Mouse (Mus musculus) neural tube, embryonic 11.5 days (tissue): ENCODE data around the gene Slc9a9. TPM values are rescaled to one million over a fixed set of nuclear protein-coding genes. Genes with fewer than 3 reads are reported as not detected.

Experiments used
- ATAC-seq: fragments of 200-750 bp; cut with Nextera tagmentation; 2 replicates; pipeline ENCODE4 v1.8.0; 2017; ENCODE audit warnings: moderate number of reproducible peaks, mild to moderate bottlenecking, moderate TSS enrichment, moderate library complexity; ENCODE audit not compliant: insufficient read depth, low FRiP score, low TSS enrichment
- DNase-seq: peaks from one replicate; pipeline ENCODE4 v3.0.0-alpha.2; 2015; ENCODE audit warnings: low spot score
- H3K27ac ChIP-seq: fragments of 300-500 bp; sonication (generic); 2 replicates; pipeline ENCODE4 v1.5.1; 2014; ENCODE audit warnings: low read depth, mild to moderate bottlenecking, low read length
- H3K27me3 ChIP-seq: fragments of 300-500 bp; sonication (generic); 2 replicates; pipeline ENCODE4 v1.6.1; 2014; ENCODE audit warnings: mild to moderate bottlenecking, low read length, mixed read lengths; ENCODE audit not compliant: control insufficient read depth, insufficient read depth
- H3K36me3 ChIP-seq: fragments of 300-500 bp; sonication (generic); 2 replicates; pipeline ENCODE4 v1.6.1; 2014; ENCODE audit warnings: mild to moderate bottlenecking, low read length, moderate library complexity, mixed read lengths; ENCODE audit not compliant: control insufficient read depth, insufficient read depth
- H3K4me1 ChIP-seq: fragments of 300-500 bp; sonication (generic); 2 replicates; pipeline ENCODE4 v1.6.1; 2014; ENCODE audit warnings: low read length, mixed read lengths; ENCODE audit not compliant: control insufficient read depth, insufficient read depth
- H3K4me2 ChIP-seq: fragments of 300-500 bp; sonication (generic); 2 replicates; pipeline ENCODE4 v1.6.1; 2014; ENCODE audit warnings: low read depth, mild to moderate bottlenecking, moderate library complexity
- H3K4me3 ChIP-seq: fragments of 300-500 bp; sonication (generic); 2 replicates; pipeline ENCODE4 v1.5.1; 2014; ENCODE audit warnings: low read depth, low read length
- H3K9ac ChIP-seq: fragments of 300-500 bp; sonication (generic); 2 replicates; pipeline ENCODE4 v1.6.1; 2014; ENCODE audit warnings: mild to moderate bottlenecking, low read length
- H3K9me3 ChIP-seq: fragments of 300-500 bp; sonication (generic); 2 replicates; pipeline ENCODE4 v1.6.1; 2016; ENCODE audit warnings: low read length; ENCODE audit not compliant: control insufficient read depth
- WGBS: fragments of 180-500 bp; shearing (Covaris S2); extraction: QIAGEN DNeasy Blood & Tissue Kit; methylation state at CpG from one replicate; pipeline ENCODE4 v1.1.7; 2014; 5-methylcytosine and 5-hydroxymethylcytosine counted together
- polyA plus RNA-seq: library from polyadenylated mRNA; unstranded; fragments of >200 nt; fragmentation: Nextera tagmentation; extraction: Ambion mirVana; gene quantifications from 2 replicates; pipeline ENCODE4 v1.2.1, GENCODE M21; 2014

Slc9a9 gene
- polyA plus RNA-seq, 1 experiment from 2014 or later, result 4.6 TPM

GRCm38 (mm10) chr9:94790966-94791365 lies 121.3 kb downstream of the Slc9a9 start:
- WGBS, result 91% methylated on average over 2 of the region's 2 CpGs
- no peaks in the 10 kb centered on the region for H3K9me3 ChIP-seq
- ATAC-seq, result no peak

GRCm38 (mm10) chr9:94803073-94803472 lies 133.4 kb downstream of the Slc9a9 start:
- ATAC-seq (no peak), DNase-seq (no peak)
- H3K9me3 ChIP-seq, result no peaks in the 10 kb centered on the region
- H3K9ac ChIP-seq, result no peak overlapping the region
- H3K27me3 ChIP-seq, result no peaks in the 10 kb centered on the region
- H3K4me3 ChIP-seq, result no peak overlapping the region
- no peak overlapping the region for H3K27ac ChIP-seq
- H3K4me2 ChIP-seq, result no peak overlapping the region
- H3K36me3 ChIP-seq, result no peaks in the 10 kb centered on the region
- no peaks in the 10 kb centered on the region for H3K4me1 ChIP-seq

More at GRCm38 (mm10) chr9:94790966-94791365, 121.3 kb downstream of the Slc9a9 start:
- DNase-seq, result no peak
- Histone ChIP-seq H3K4me1 (no peaks in the 10 kb centered on the region), H3K27ac (no peak overlapping the region), H3K36me3 (no peaks in the 10 kb centered on the region), H3K4me3 (no peak overlapping the region), H3K4me2 (no peak overlapping the region), H3K9ac (no peak overlapping the region), H3K27me3 (no peaks in the 10 kb centered on the region)

- Histone ChIP-seq H3K27me3 (no peaks in the 10 kb centered on the region), H3K9me3 (no peaks in the 10 kb centered on the region), H3K9ac (no peak overlapping the region), H3K4me2 (no peak overlapping the region), H3K4me3 (no peak overlapping the region), H3K27ac (no peak overlapping the region), H3K4me1 (no peaks in the 10 kb centered on the region), H3K36me3 (no peaks in the 10 kb centered on the region)
- 71% methylated on average over 8 of the region's 8 CpGs for whole genome bisulfite sequencing
- ATAC-seq (no peak), DNase-seq (no peak)
Observed at GRCm38 (mm10) chr9:94805506-94805905, 135.8 kb downstream of the Slc9a9 start.

DNA sequence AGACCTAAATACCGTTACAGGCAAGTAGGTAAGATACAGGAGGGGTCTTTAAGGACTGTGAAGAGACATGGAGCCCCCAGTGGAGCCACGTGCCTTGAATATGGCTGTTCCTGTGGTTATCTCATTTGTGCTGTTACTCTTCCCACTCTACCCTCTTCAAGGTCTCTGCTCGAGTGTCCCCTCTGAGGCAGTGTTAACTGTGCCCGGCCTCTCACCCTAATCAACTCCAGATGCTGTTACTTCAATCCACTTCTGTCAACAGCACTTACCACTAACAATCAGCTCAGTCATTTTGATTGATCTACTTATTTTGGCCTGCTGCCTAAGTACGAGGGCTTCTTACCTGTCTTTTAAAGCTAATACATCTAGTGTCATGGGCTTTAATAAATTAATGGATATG lies 145.8 kb downstream of the Slc9a9 start:
- H3K4me2 ChIP-seq, result no peak overlapping the region
- H3K27ac ChIP-seq, result no peak overlapping the region
- H3K36me3 ChIP-seq, result no peaks in the 10 kb centered on the region
- H3K9me3 ChIP-seq, result no peaks in the 10 kb centered on the region
- DNase-seq (no peak), ATAC-seq (no peak)
- no peak overlapping the region for H3K4me3 ChIP-seq
- H3K4me1 ChIP-seq, result no peaks in the 10 kb centered on the region
- no peaks in the 10 kb centered on the region for H3K27me3 ChIP-seq
- H3K9ac ChIP-seq, result no peak overlapping the region
- 62% methylated on average over 5 of the region's 5 CpGs for WGBS

DNA sequence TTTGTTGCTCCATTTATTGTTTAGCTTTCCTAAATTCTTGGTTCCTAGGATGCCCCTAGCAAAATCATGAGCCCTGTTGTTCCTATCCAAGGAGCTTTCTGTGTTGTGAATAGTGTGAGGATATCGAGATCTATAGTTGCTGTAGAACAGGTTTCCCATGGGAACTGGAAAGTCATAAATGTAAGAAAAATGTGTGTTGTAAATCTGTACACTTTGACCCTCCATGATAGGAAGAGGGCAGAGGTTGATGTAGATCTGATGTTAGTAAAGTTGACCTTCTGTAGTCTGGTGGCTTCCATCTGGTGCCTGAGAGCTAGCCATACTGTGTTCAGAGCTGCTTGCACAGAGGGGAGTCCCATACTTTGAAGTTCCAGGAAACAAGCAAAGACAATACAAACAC lies 151.6 kb downstream of the Slc9a9 start:
- H3K27ac ChIP-seq, result no peak overlapping the region
- H3K4me3 ChIP-seq, result no peak overlapping the region
- H3K4me1 ChIP-seq, result no peaks in the 10 kb centered on the region
- 58% methylated on average over 1 of the region's 1 CpGs for WGBS
- no peaks in the 10 kb centered on the region for H3K36me3 ChIP-seq
- H3K9ac ChIP-seq, result no peak overlapping the region
- H3K9me3 ChIP-seq, result no peaks in the 10 kb centered on the region
- no peaks in the 10 kb centered on the region for H3K27me3 ChIP-seq
- DNase-seq, result no peak
- ATAC-seq, result no peak
- H3K4me2 ChIP-seq, result no peak overlapping the region

DNA sequence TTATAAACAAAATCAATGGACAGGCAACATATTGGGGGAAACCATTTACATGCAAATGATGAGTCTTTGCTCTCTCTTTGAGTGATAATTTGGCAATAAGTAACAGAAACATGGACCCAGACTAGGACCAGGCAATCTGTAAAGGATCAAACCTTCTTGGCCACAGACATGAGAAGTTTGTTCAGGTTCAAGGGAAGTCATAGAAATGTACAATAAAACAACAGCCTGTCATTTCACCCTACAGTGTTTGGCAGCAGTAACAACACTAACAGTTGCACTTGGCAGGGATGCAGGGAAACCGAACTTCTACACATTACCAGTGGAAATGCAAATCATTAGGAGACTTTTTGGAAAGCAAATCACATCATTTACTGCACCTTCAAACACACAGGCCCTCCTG lies 164.1 kb downstream of the Slc9a9 start:
- Histone ChIP-seq H3K36me3 (no peaks in the 10 kb centered on the region), H3K4me3 (no peak overlapping the region), H3K9me3 (no peaks in the 10 kb centered on the region), H3K27me3 (no peaks in the 10 kb centered on the region), H3K4me2 (no peak overlapping the region), H3K27ac (no peak overlapping the region), H3K9ac (no peak overlapping the region), H3K4me1 (no peaks in the 10 kb centered on the region)
- no peak for DNase-seq
- WGBS, result 85% methylated on average over 1 of the region's 1 CpGs
- no peak for ATAC-seq

GRCm38 (mm10) chr9:94837384-94837783 lies 167.7 kb downstream of the Slc9a9 start:
- 96% methylated on average over 15 of the region's 15 CpGs for WGBS
- Histone ChIP-seq H3K9me3 (no peaks in the 10 kb centered on the region), H3K4me2 (no peak overlapping the region), H3K4me1 (no peaks in the 10 kb centered on the region), H3K27ac (no peak overlapping the region), H3K4me3 (no peak overlapping the region), H3K27me3 (no peaks in the 10 kb centered on the region), H3K36me3 (no peaks in the 10 kb centered on the region), H3K9ac (no peak overlapping the region)
- ATAC-seq (0 out of 2 replicates have a peak, but pooled peaks have one; percentile 3), DNase-seq (no peak)

DNA sequence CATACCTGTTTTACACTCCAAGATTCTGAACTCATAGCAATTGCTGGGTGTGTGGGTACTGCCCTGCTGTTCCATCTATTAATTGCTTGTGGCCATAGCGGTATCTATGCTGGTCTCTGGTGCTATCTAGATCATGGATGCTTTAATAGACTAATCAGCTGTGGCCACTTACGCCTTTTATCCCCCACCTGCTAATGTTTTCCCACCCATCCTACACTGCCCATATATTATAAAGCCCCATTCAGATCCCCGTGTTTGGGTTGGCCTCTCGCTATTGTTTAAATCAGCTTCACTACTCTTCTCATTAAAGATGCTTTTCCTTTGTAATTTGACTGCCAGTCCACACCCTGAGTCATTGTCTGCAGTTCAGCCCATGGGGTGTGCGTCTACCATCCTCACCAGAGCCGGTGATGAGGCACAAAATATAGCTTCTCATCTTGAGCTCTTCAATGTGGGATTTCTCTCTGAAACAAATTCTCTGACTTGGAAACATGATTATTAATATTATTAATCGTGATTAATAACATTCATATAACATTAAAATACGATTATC lies 168.8 kb downstream of the Slc9a9 start:
- H3K36me3 ChIP-seq, result no peaks in the 10 kb centered on the region
- no peak overlapping the region for H3K4me3 ChIP-seq
- no peaks in the 10 kb centered on the region for H3K9me3 ChIP-seq
- no peak overlapping the region for H3K27ac ChIP-seq
- H3K4me1 ChIP-seq, result no peaks in the 10 kb centered on the region
- no peaks in the 10 kb centered on the region for H3K27me3 ChIP-seq
- DNase-seq (no peak), ATAC-seq (peak; percentile 52)
- WGBS, result 62% methylated on average over 8 of the region's 8 CpGs
- no peak overlapping the region for H3K4me2 ChIP-seq
- H3K9ac ChIP-seq, result no peak overlapping the region

DNA sequence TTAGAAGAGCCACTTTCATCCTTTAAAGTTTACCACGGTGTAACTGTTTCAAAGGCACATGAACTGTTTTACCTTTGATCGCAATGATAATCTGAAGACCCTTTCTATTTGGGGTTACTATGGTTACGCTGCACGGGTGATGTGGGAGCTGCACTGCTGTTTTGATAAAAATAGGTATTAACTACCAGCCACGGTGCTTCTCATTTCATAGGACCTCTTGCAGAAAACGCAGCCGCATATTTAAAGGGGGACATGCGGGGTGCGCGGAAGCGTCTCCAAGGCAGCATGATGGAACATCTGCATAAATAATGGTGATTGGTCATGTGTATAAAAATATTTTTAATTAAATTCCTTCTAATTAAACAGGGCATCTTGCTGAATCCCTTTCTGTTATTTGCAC lies 169.5 kb downstream of the Slc9a9 start:
- Histone ChIP-seq H3K36me3 (no peaks in the 10 kb centered on the region), H3K27me3 (no peaks in the 10 kb centered on the region), H3K4me2 (no peak overlapping the region), H3K27ac (no peak overlapping the region), H3K9me3 (no peaks in the 10 kb centered on the region), H3K4me3 (no peak overlapping the region), H3K9ac (no peak overlapping the region), H3K4me1 (no peaks in the 10 kb centered on the region)
- ATAC-seq (peak; percentile 21; the same call in 1 of the 2 replicates), DNase-seq (no peak)
- WGBS, result 78% methylated on average over 11 of the region's 11 CpGs
